Mouse (Mus musculus): ENCODE results near the gene Fam78a.

Fam78a gene

GRCm38 (mm10) chr2:32068811-32069607 is 15.6 kb downstream of the Fam78a start:
- no peak for DNase-seq (ENCODE audit: low spot score in 2 of 2)

GRCm38 (mm10) chr2:32066005-32066404 is 18.7 kb downstream of the Fam78a start:
- no peak for DNase-seq (ENCODE audit: low spot score in 2 of 2)

GRCm38 (mm10) chr2:32065371-32065791 is 19.3 kb downstream of the Fam78a start:
- DNase-seq (ENCODE audit: low spot score in 2 of 2): no peak

- DNase-seq (ENCODE audit: low spot score in 2 of 2): no peak
Measured at GRCm38 (mm10) chr2:32064913-32065312, 19.7 kb downstream of the Fam78a start.

- DNase-seq (ENCODE audit: low spot score in 2 of 2): no peak
Measured at GRCm38 (mm10) chr2:32063451-32064151, 21.1 kb downstream of the Fam78a start.

- DNase-seq (ENCODE audit: low spot score in 2 of 2): no peak
Measured at GRCm38 (mm10) chr2:32062626-32063410, 21.8 kb downstream of the Fam78a start.

- no peak for DNase-seq (ENCODE audit: low spot score in 2 of 2)
Measured at GRCm38 (mm10) chr2:32061722-32062505, 22.7 kb downstream of the Fam78a start.

- no peak for DNase-seq (ENCODE audit: low spot score in 2 of 2)
Measured at GRCm38 (mm10) chr2:32061189-32061588, 23.5 kb downstream of the Fam78a start.

- DNase-seq (ENCODE audit: low spot score in 2 of 2): no peak
Measured at GRCm38 (mm10) chr2:32060228-32060805, 24.3 kb downstream of the Fam78a start.

GRCm38 (mm10) chr2:32059613-32060012 is 25.0 kb downstream of the Fam78a start:
- DNase-seq (ENCODE audit: low spot score in 2 of 2): no peak

GRCm38 (mm10) chr2:32058716-32059115 is 25.9 kb downstream of the Fam78a start:
- DNase-seq (ENCODE audit: low spot score in 2 of 2): no peak

GRCm38 (mm10) chr2:32058241-32058640 is 26.4 kb downstream of the Fam78a start:
- no peak for DNase-seq (ENCODE audit: low spot score in 2 of 2)

- no peak for DNase-seq (ENCODE audit: low spot score in 2 of 2)
Measured at GRCm38 (mm10) chr2:32057794-32058193, 26.9 kb downstream of the Fam78a start.

GRCm38 (mm10) chr2:32057360-32057759 is 27.3 kb downstream of the Fam78a start:
- no peak for DNase-seq (ENCODE audit: low spot score in 2 of 2)

GRCm38 (mm10) chr2:32056524-32056923 is 28.1 kb downstream of the Fam78a start:
- DNase-seq (ENCODE audit: low spot score in 2 of 2): no peak

GRCm38 (mm10) chr2:32055357-32055965 is 29.2 kb downstream of the Fam78a start:
- DNase-seq (ENCODE audit: low spot score in 2 of 2): no peak

- DNase-seq (ENCODE audit: low spot score in 2 of 2): no peak
Measured at GRCm38 (mm10) chr2:32052418-32052817, 32.2 kb downstream of the Fam78a start.

GRCm38 (mm10) chr2:32051791-32052190 is 32.9 kb downstream of the Fam78a start:
- no peak for DNase-seq (ENCODE audit: low spot score in 2 of 2)

- no peak for DNase-seq (ENCODE audit: low spot score in 2 of 2)
Measured at GRCm38 (mm10) chr2:32047323-32047722, 37.3 kb downstream of the Fam78a start.

- no peak for DNase-seq (ENCODE audit: low spot score in 2 of 2)
Measured at GRCm38 (mm10) chr2:32046009-32046408, 38.6 kb downstream of the Fam78a start.

GRCm38 (mm10) chr2:32045375-32045774 is 39.3 kb downstream of the Fam78a start:
- no peak for DNase-seq (ENCODE audit: low spot score in 2 of 2)
